Mouse (Mus musculus) cerebellum, adult 2 months (tissue): Measurements from ENCODE around the gene Irs2. TPM values are rescaled to one million over a fixed set of nuclear protein-coding genes. Genes with fewer than 3 reads are reported as not detected.
A peak's percentile ranks its signal among the peaks of the same experiment; 100 is the strongest.

ENCODE experiments used
- DNase-seq, 2 experiments: peaks; one replicate each; pipeline ENCODE4 v3.0.0; 2021
- H3K27ac ChIP-seq: fragments of 200-500 bp; 2 replicates; pipeline ENCODE4 v1.5.1; 2012; ENCODE audit warnings: low read length, control low read depth, inconsistent platforms; ENCODE audit not compliant: insufficient read depth
- H3K27me3 ChIP-seq: fragments of 200-500 bp; 2 replicates; pipeline ENCODE4 v1.6.1; 2012; ENCODE audit warnings: inconsistent platforms, mild to moderate bottlenecking, low read length, moderate library complexity; ENCODE audit not compliant: control insufficient read depth, insufficient read depth
- H3K4me1 ChIP-seq: fragments of 200-500 bp; 2 replicates; pipeline ENCODE4 v1.6.1; 2011; ENCODE audit warnings: low read length; ENCODE audit not compliant: control insufficient read depth, insufficient read depth
- H3K4me3 ChIP-seq: fragments of 200-500 bp; replicated peaks from 2 replicates; pipeline ENCODE3; 2011; ENCODE audit warnings: mild to moderate bottlenecking, low read depth, low read length, control low read depth; ENCODE audit not compliant: insufficient read depth
- CTCF ChIP-seq: fragments of 200-500 bp; IDR thresholded peaks from 2 replicates; pipeline ENCODE4 v1.5.1; 2011; ENCODE audit warnings: low read depth, mild to moderate bottlenecking, control low read depth, low read length, moderate library complexity, borderline replicate concordance; ENCODE audit not compliant: insufficient read depth
- POLR2A ChIP-seq: fragments of 200-500 bp; IDR thresholded peaks from 2 replicates; pipeline ENCODE4 v1.6.1; 2011; ENCODE audit warnings: low read length, control low read depth, borderline replicate concordance; ENCODE audit not compliant: insufficient read depth
- WGBS: fragments of 180-500 bp; shearing (Covaris S2); methylation state at CpG from one replicate; pipeline ENCODE4 v1.1.7; 2018; 5-methylcytosine and 5-hydroxymethylcytosine counted together
- polyA plus RNA-seq: library from polyadenylated mRNA; depleted of rRNA; stranded (reverse); fragments of >200 nt; gene quantifications from 2 replicates; pipeline ENCODE4 v1.2.3, GENCODE M21; 2012

Gene Irs2
- polyA plus RNA-seq, 1 experiment, result 26.2 TPM

GRCm38 (mm10) chr8:11015622-11016021, 7.4 kb upstream of the Irs2 start:
- TF ChIP-seq POLR2A (no peak), CTCF (no peak)
- H3K27ac ChIP-seq, result no peak overlapping the region
- 95% methylated on average over 3 of the region's 3 CpGs for WGBS
- DNase-seq, result no peak
- H3K4me1 ChIP-seq, result no peaks in the 10 kb centered on the region
- H3K4me3 ChIP-seq, result no peak overlapping the region
- no peaks in the 10 kb centered on the region for H3K27me3 ChIP-seq

- peak; percentile 42 to 56 for DNase-seq
- 5% methylated on average over 6 of the region's 6 CpGs for WGBS
- H3K4me1 ChIP-seq, result no peaks in the 10 kb centered on the region
- H3K4me3 ChIP-seq, result no peak overlapping the region
- TF ChIP-seq POLR2A (no peak), CTCF (peak; percentile 52)
- no peaks in the 10 kb centered on the region for H3K27me3 ChIP-seq
- H3K27ac ChIP-seq, result no peak overlapping the region
Observed at GRCm38 (mm10) chr8:11013258-11013657, 5.0 kb upstream of the Irs2 start.

- DNase-seq, result no peak
- Histone ChIP-seq H3K27me3 (no peaks in the 10 kb centered on the region), H3K4me3 (no peak overlapping the region), H3K27ac (no peak overlapping the region), H3K4me1 (no peaks in the 10 kb centered on the region)
- 86% methylated on average over 3 of the region's 3 CpGs for WGBS
- TF ChIP-seq POLR2A, result no peak
Observed at GRCm38 (mm10) chr8:11011787-11012485, 3.7 kb upstream of the Irs2 start.

GRCm38 (mm10) chr8:11010913-11011605, 2.8 kb upstream of the Irs2 start:
- DNase-seq, result no peak
- no peak overlapping the region for H3K27ac ChIP-seq
- H3K4me1 ChIP-seq, result peaks cover 5% of the 10 kb centered on the region
- TF ChIP-seq POLR2A (no peak), CTCF (no peak)
- H3K27me3 ChIP-seq, result no peaks in the 10 kb centered on the region
- no peak overlapping the region for H3K4me3 ChIP-seq
- 41% methylated on average over 11 of the region's 11 CpGs for WGBS

GRCm38 (mm10) chr8:11010398-11010797, 2.1 kb upstream of the Irs2 start:
- Histone ChIP-seq H3K4me3 (no peak overlapping the region), H3K27me3 (no peaks in the 10 kb centered on the region), H3K27ac (no peak overlapping the region), H3K4me1 (peaks cover 5% of the 10 kb centered on the region)
- DNase-seq, result no peak
- no peak for TF ChIP-seq CTCF
- no peak for TF ChIP-seq POLR2A
- WGBS, result 71% methylated on average over 11 of the region's 11 CpGs

- TF ChIP-seq POLR2A (peak; percentile 9; the same call in 1 of the 2 replicates), CTCF (no peak)
- Histone ChIP-seq H3K27me3 (no peaks in the 10 kb centered on the region), H3K27ac (peak overlapping the region; percentile 60), H3K4me1 (peaks cover 12% of the 10 kb centered on the region), H3K4me3 (peak overlapping the region; percentile 56)
- WGBS, result under 1% methylated on average over 58 of the region's 62 CpGs
- DNase-seq, result peak; percentile 76 to 81
Observed at GRCm38 (mm10) chr8:11009431-11010071, 1.3 kb upstream of the Irs2 start.

GRCm38 (mm10) chr8:11008842-11009420, 673 bp upstream of the Irs2 start:
- Histone ChIP-seq H3K27me3 (no peaks in the 10 kb centered on the region), H3K4me3 (peak overlapping the region; percentile 92), H3K27ac (peak overlapping the region; percentile 85), H3K4me1 (peaks cover 12% of the 10 kb centered on the region)
- DNase-seq, result peak; percentile 98
- no peak for TF ChIP-seq CTCF
- peak; percentile 100 for TF ChIP-seq POLR2A
- WGBS, result under 1% methylated on average over 73 of the region's 73 CpGs

GRCm38 (mm10) chr8:11007581-11008378, 478 bp downstream of the Irs2 start:
- peak overlapping the region; percentile 85 for H3K27ac ChIP-seq
- TF ChIP-seq POLR2A (0 out of 2 replicates have a peak, but pooled peaks have one; percentile 9), CTCF (no peak)
- H3K4me3 ChIP-seq, result peak overlapping the region; percentile 92
- peak; percentile 65 to 78 for DNase-seq
- WGBS, result under 1% methylated on average over 88 of the region's 88 CpGs
- peaks cover 12% of the 10 kb centered on the region for H3K4me1 ChIP-seq
- no peaks in the 10 kb centered on the region for H3K27me3 ChIP-seq
